Mouse (Mus musculus) limb, embryonic 15.5 days (tissue): ENCODE measurements at regions not wholly inside any gene's neighbourhood (a gene's known extent, or its start where the extent isn't known, plus 50 kb on each side); places are given as distances from the start of the nearest gene placed in this dataset.

Experiments used
- ATAC-seq: fragments of 200-750 bp; cut with Nextera tagmentation; 2 replicates; pipeline ENCODE4 v1.8.0; 2017; ENCODE audit warnings: low read depth, moderate TSS enrichment; ENCODE audit not compliant: insufficient number of reproducible peaks, low FRiP score, low TSS enrichment
- H3K27ac ChIP-seq: fragments of 300-500 bp; sonication (generic); 2 replicates; pipeline ENCODE4 v1.5.1; 2015; ENCODE audit warnings: moderate library complexity, mild to moderate bottlenecking, inconsistent platforms
- H3K27me3 ChIP-seq: fragments of 300-500 bp; sonication (generic); 2 replicates; pipeline ENCODE4 v1.6.1; 2015; ENCODE audit warnings: inconsistent platforms
- H3K36me3 ChIP-seq: fragments of 300-500 bp; sonication (generic); 2 replicates; pipeline ENCODE4 v1.6.1; 2015; ENCODE audit warnings: inconsistent platforms
- H3K4me1 ChIP-seq: fragments of 300-500 bp; sonication (generic); 2 replicates; pipeline ENCODE4 v1.6.1; 2015; ENCODE audit warnings: inconsistent platforms
- H3K4me2 ChIP-seq: fragments of 300-500 bp; sonication (generic); 2 replicates; pipeline ENCODE4 v1.6.1; 2015; ENCODE audit warnings: mild to moderate bottlenecking, inconsistent platforms
- H3K4me3 ChIP-seq: fragments of 300-500 bp; sonication (generic); 2 replicates; pipeline ENCODE4 v1.5.1; 2015; ENCODE audit warnings: mild to moderate bottlenecking, inconsistent platforms
- H3K9ac ChIP-seq: fragments of 300-500 bp; sonication (generic); 2 replicates; pipeline ENCODE4 v1.6.1; 2015; ENCODE audit warnings: inconsistent platforms
- H3K9me3 ChIP-seq: fragments of 300-500 bp; sonication (generic); 2 replicates; pipeline ENCODE4 v1.6.1; 2016; ENCODE audit warnings: inconsistent platforms
- WGBS: fragments of 180-500 bp; shearing (Covaris S2); methylation state at CpG from one replicate; pipeline ENCODE4 v1.1.7; 2015; 5-methylcytosine and 5-hydroxymethylcytosine counted together

- Histone ChIP-seq H3K27me3 (no peaks in the 10 kb centered on the region), H3K9ac (no peak overlapping the region), H3K4me3 (no peak overlapping the region), H3K9me3 (no peaks in the 10 kb centered on the region), H3K4me1 (no peaks in the 10 kb centered on the region), H3K27ac (no peak overlapping the region), H3K36me3 (no peaks in the 10 kb centered on the region), H3K4me2 (no peak overlapping the region)
- no peak for ATAC-seq
- 55% methylated on average over 7 of the region's 7 CpGs for WGBS
These were observed 71.4 kb upstream of the Foxk1 start for GRCm38 (mm10) chr5:142329724-142330520.

GRCm38 (mm10) chr5:142332744-142333143 is 68.6 kb upstream of the Foxk1 start:
- 47% methylated on average over 9 of the region's 9 CpGs for WGBS
- H3K27ac ChIP-seq, result no peak overlapping the region

DNA sequence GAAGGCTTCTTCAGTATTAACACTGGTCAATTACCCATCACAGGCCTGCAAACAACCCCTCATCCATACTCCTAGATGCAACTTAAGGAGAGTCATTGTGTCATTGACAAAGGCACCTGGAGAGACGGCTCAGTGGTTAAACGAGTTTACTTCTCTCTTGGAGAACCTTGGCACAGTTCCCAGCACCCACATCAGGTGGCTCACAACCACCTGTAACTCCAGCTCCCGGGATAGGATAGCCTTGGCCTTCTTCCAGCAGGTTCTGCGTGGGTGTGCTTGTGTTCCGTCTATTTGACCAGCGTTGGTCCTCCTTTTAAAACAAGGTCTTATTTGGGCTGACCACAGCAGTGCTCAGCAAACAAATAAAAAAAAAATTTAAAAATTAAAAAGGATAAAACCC is 63.9 kb upstream of the Foxk1 start:
- no peak for ATAC-seq
- H3K27ac ChIP-seq, result no peak overlapping the region
- H3K27me3 ChIP-seq, result no peaks in the 10 kb centered on the region
- WGBS, result 62% methylated on average over 6 of the region's 6 CpGs
- no peaks in the 10 kb centered on the region for H3K36me3 ChIP-seq
- peaks cover 15% of the 10 kb centered on the region for H3K4me1 ChIP-seq
- no peak overlapping the region for H3K4me3 ChIP-seq
- no peak overlapping the region for H3K9ac ChIP-seq
- no peaks in the 10 kb centered on the region for H3K9me3 ChIP-seq
- H3K4me2 ChIP-seq, result no peak overlapping the region

More at GRCm38 (mm10) chr5:142332744-142333143, 68.6 kb upstream of the Foxk1 start:
- no peaks in the 10 kb centered on the region for H3K9me3 ChIP-seq
- H3K4me1 ChIP-seq, result no peaks in the 10 kb centered on the region
- H3K27me3 ChIP-seq, result no peaks in the 10 kb centered on the region
- no peak overlapping the region for H3K4me3 ChIP-seq
- no peaks in the 10 kb centered on the region for H3K36me3 ChIP-seq
- no peak overlapping the region for H3K9ac ChIP-seq
- ATAC-seq, result no peak
- no peak overlapping the region for H3K4me2 ChIP-seq

- Histone ChIP-seq H3K9ac (no peak overlapping the region), H3K4me2 (no peak overlapping the region), H3K27me3 (no peaks in the 10 kb centered on the region), H3K27ac (no peak overlapping the region), H3K4me1 (peaks cover 15% of the 10 kb centered on the region), H3K9me3 (no peaks in the 10 kb centered on the region), H3K4me3 (no peak overlapping the region), H3K36me3 (no peaks in the 10 kb centered on the region)
- WGBS, result 55% methylated on average over 11 of the region's 11 CpGs
- no peak for ATAC-seq
These were observed 63.2 kb upstream of the Foxk1 start for GRCm38 (mm10) chr5:142338051-142338450.

DNA sequence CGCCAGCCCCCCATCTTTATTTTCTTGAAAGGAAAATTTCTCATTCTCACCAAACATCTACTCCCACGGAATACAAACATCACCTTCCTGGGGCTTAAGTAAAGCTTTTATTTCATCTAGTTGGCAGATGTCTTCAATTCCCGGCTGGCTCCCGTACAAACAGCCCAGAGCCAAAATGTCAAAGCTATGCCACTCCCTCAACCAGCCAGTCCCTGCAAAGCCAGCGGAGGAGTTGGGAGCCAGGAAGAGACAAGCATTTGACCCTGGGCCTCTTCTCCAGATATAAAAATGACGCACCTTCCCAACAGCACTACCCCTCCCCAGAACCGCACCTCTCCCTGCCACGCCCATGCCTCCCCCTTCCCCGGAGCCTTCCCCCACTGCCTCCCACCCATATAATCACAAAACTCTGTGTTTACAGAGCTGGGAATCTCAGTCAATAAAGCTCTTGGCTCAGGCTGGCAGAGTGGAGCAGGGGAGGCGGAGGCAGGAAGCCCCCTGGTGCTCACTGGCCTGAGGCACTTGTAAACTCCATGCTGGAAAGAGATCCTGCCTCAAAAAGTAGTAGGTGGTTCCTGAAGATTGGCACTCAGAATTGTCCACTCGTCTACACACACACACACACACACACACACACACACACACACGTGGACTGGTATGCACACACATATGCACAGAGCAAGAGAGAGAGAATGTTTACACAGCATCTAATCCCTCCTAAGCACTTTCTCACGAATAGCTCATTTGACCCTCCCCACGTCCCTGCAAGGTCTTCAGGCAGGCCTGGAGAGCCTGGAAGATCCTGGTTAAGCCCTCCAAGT is 60.9 kb upstream of the Foxk1 start:
- no peak overlapping the region for H3K9ac ChIP-seq
- ATAC-seq, result 0 out of 2 replicates have a peak, but pooled peaks have one; percentile 25
- H3K27me3 ChIP-seq, result no peaks in the 10 kb centered on the region
- H3K27ac ChIP-seq, result peak overlapping the region; percentile 44; the same call in 1 of the 2 replicates
- H3K9me3 ChIP-seq, result no peaks in the 10 kb centered on the region
- peaks cover 15% of the 10 kb centered on the region for H3K4me1 ChIP-seq
- no peak overlapping the region for H3K4me3 ChIP-seq
- no peak overlapping the region for H3K4me2 ChIP-seq
- 39% methylated on average over 14 of the region's 14 CpGs for WGBS
- no peaks in the 10 kb centered on the region for H3K36me3 ChIP-seq

- Histone ChIP-seq H3K4me3 (no peak overlapping the region), H3K27ac (peak overlapping the region; percentile 44; the same call in 1 of the 2 replicates), H3K4me1 (peaks cover 15% of the 10 kb centered on the region), H3K9me3 (no peaks in the 10 kb centered on the region), H3K9ac (no peak overlapping the region), H3K27me3 (no peaks in the 10 kb centered on the region), H3K36me3 (no peaks in the 10 kb centered on the region), H3K4me2 (no peak overlapping the region)
- 68% methylated on average over 3 of the region's 3 CpGs for WGBS
- ATAC-seq, result 0 out of 2 replicates have a peak, but pooled peaks have one; percentile 22
These were observed 60.3 kb upstream of the Foxk1 start for GRCm38 (mm10) chr5:142341026-142341432.

GRCm38 (mm10) chr5:142346454-142346853 is 54.8 kb upstream of the Foxk1 start:
- H3K4me3 ChIP-seq, result no peak overlapping the region
- no peaks in the 10 kb centered on the region for H3K36me3 ChIP-seq
- H3K9me3 ChIP-seq, result no peaks in the 10 kb centered on the region
- H3K27ac ChIP-seq, result no peak overlapping the region
- 0 out of 2 replicates have a peak, but pooled peaks cover 3% of the 10 kb centered on the region for H3K4me1 ChIP-seq
- ATAC-seq, result no peak
- no peaks in the 10 kb centered on the region for H3K27me3 ChIP-seq
- no peak overlapping the region for H3K4me2 ChIP-seq
- WGBS, result 91% methylated on average over 1 of the region's 1 CpGs
- H3K9ac ChIP-seq, result no peak overlapping the region

- H3K4me1 ChIP-seq, result no peaks in the 10 kb centered on the region
- H3K4me3 ChIP-seq, result no peak overlapping the region
- H3K4me2 ChIP-seq, result no peak overlapping the region
- H3K9ac ChIP-seq, result no peak overlapping the region
- no peaks in the 10 kb centered on the region for H3K36me3 ChIP-seq
- 46% methylated on average over 5 of the region's 5 CpGs for WGBS
- ATAC-seq, result no peak
- H3K27me3 ChIP-seq, result no peaks in the 10 kb centered on the region
- H3K9me3 ChIP-seq, result no peaks in the 10 kb centered on the region
- no peak overlapping the region for H3K27ac ChIP-seq
These were observed 50.7 kb upstream of the Foxk1 start for GRCm38 (mm10) chr5:142350574-142350973.
